Mouse (Mus musculus) forebrain, embryonic 11.5 days (tissue): ENCODE measurements around the gene Kif3c. TPM values are rescaled to one million over a fixed set of nuclear protein-coding genes. Genes with fewer than 3 reads are reported as not detected.
A peak's percentile ranks its signal among the peaks of the same experiment; 100 is the strongest.
"Not testable (repeated sequence)": the region's sequence is repeated elsewhere in the genome, so short reads cannot be mapped to it uniquely, and the experiment has no call there.

Source experiments
- ATAC-seq: fragments of 200-750 bp; cut with Nextera tagmentation; replicated peaks from 2 replicates; pipeline ENCODE4 v1.8.0; 2017; ENCODE audit warnings: moderate TSS enrichment; ENCODE audit not compliant: low FRiP score
- DNase-seq: peaks from one replicate; pipeline ENCODE4 v3.0.0-alpha.2; 2017; ENCODE audit warnings: low spot score
- H3K27ac ChIP-seq: fragments of 300-500 bp; sonication (generic); 2 replicates; pipeline ENCODE4 v1.5.1; 2014; ENCODE audit warnings: low read depth, low read length
- H3K27me3 ChIP-seq: fragments of 300-500 bp; sonication (generic); 2 replicates; pipeline ENCODE4 v1.6.1; 2014; ENCODE audit warnings: mild to moderate bottlenecking, low read length, mixed read lengths; ENCODE audit not compliant: control insufficient read depth, insufficient read depth
- H3K36me3 ChIP-seq: fragments of 300-500 bp; sonication (generic); 2 replicates; pipeline ENCODE4 v1.6.1; 2014; ENCODE audit warnings: mild to moderate bottlenecking, low read length, moderate library complexity, mixed read lengths; ENCODE audit not compliant: control insufficient read depth, insufficient read depth
- H3K4me1 ChIP-seq: fragments of 300-500 bp; sonication (generic); replicated peaks from 2 replicates; pipeline ENCODE4 v1.6.1; 2014; ENCODE audit warnings: low read length, mixed read lengths; ENCODE audit not compliant: control insufficient read depth, insufficient read depth
- H3K4me2 ChIP-seq: fragments of 300-500 bp; sonication (generic); 2 replicates; pipeline ENCODE4 v1.6.1; 2014; ENCODE audit warnings: low read depth, mild to moderate bottlenecking, low read length, moderate library complexity, mixed read lengths; ENCODE audit not compliant: severe bottlenecking
- H3K4me3 ChIP-seq: fragments of 300-500 bp; sonication (generic); 2 replicates; pipeline ENCODE4 v1.5.1; 2014; ENCODE audit warnings: low read depth, low read length
- H3K9ac ChIP-seq: fragments of 300-500 bp; sonication (generic); 2 replicates; pipeline ENCODE4 v1.6.1; 2014; ENCODE audit warnings: low read length
- H3K9me3 ChIP-seq: fragments of 300-500 bp; sonication (generic); 2 replicates; pipeline ENCODE4 v1.6.1; 2016; ENCODE audit warnings: low read length, mixed read lengths; ENCODE audit not compliant: control insufficient read depth
- WGBS: fragments of 180-500 bp; shearing (Covaris S2); extraction: QIAGEN DNeasy Blood & Tissue Kit; methylation state at CpG from one replicate; pipeline ENCODE4 v1.1.7; 2014; 5-methylcytosine and 5-hydroxymethylcytosine counted together
- polyA plus RNA-seq: library from polyadenylated mRNA; unstranded; fragments of >200 nt; fragmentation: Nextera tagmentation; extraction: Ambion mirVana; gene quantifications from 2 replicates; pipeline ENCODE4 v1.2.1, GENCODE M21; 2014

Kif3c gene
- polyA plus RNA-seq, 1 experiment from 2014 or later, result 31.2 TPM

- H3K36me3 ChIP-seq, result peaks cover 4% of the 10 kb centered on the region; the same call in 1 of the 2 replicates
- WGBS, result 91% methylated on average over 12 of the region's 12 CpGs
- no peak overlapping the region for H3K9ac ChIP-seq
- no peaks in the 10 kb centered on the region for H3K9me3 ChIP-seq
- no peak for DNase-seq
- no peak overlapping the region for H3K4me2 ChIP-seq
- no peak overlapping the region for H3K4me3 ChIP-seq
- H3K4me1 ChIP-seq, result 0 out of 2 replicates have a peak, but pooled peaks cover 2% of the 10 kb centered on the region
- H3K27ac ChIP-seq, result no peak overlapping the region
- no peaks in the 10 kb centered on the region for H3K27me3 ChIP-seq
- no peak for ATAC-seq
Observed at GRCm38 (mm10) chr12:3389394-3389793, 24.5 kb downstream of the Kif3c start.

DNA sequence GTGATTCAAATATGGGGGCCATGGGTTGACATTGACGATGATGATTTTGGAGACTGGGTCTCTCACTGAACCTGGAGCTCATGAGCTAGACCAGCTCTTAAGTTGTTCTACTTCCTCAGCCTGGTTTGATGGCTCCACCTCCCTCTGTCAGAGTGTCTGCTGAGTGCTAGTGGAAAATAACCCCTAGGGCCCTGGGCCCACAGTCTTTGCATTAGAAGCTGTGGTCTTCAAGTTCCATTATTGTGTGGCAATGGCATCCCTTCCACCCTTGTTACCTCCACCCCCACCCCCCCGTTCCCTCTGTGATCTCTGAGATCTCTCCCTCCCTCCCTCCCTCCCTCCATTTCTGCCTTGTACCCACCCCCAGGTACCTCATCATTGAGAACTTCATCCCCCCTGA is 25.1 kb downstream of the Kif3c start:
- ATAC-seq (no peak), DNase-seq (no peak)
- Histone ChIP-seq H3K4me2 (no peak overlapping the region), H3K9me3 (no peaks in the 10 kb centered on the region), H3K4me1 (0 out of 2 replicates have a peak, but pooled peaks cover 2% of the 10 kb centered on the region), H3K36me3 (peaks cover 4% of the 10 kb centered on the region; the same call in 1 of the 2 replicates), H3K27ac (no peak overlapping the region), H3K4me3 (no peak overlapping the region), H3K9ac (no peak overlapping the region), H3K27me3 (no peaks in the 10 kb centered on the region)
- WGBS, result 85% methylated on average over 2 of the region's 2 CpGs

DNA sequence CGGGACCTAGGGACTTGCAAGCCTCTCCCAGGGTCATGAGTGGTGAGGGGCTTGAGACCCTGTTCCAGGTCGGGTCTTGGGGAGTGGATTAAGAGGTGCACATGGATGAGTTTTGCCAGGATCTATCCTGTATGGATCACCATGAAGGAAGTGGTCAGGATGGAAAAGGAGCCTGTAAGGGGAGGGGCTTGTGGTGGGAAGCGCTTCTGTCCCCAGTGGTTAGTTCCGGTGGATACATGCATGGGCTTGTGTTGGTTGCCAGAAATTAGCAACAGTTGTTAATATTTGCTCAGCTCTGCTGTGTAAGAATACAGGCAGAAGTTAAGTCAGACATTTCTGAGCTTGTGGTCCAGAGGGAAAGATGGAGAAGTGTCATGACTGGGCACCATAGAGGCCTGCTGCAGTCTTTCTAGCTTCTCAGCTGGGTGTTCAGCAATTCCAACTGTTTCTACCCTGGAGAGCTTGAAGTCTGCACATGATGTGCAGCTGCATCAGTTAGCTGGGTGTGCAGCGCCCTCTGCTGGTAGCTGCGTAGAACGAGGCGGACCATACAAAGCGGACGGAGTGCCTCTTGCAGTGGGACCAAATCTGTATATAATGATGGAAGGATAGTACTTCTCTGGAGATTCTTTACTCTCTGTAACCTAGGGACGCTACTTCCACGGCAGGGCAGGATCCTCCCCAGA is 25.8 kb downstream of the Kif3c start:
- 31% methylated on average over 12 of the region's 12 CpGs for WGBS
- H3K4me2 ChIP-seq, result no peak overlapping the region
- no peaks in the 10 kb centered on the region for H3K27me3 ChIP-seq
- DNase-seq (peak; percentile 89), ATAC-seq (peak; percentile 80)
- H3K36me3 ChIP-seq, result peaks cover 4% of the 10 kb centered on the region; the same call in 1 of the 2 replicates
- H3K4me1 ChIP-seq, result 0 out of 2 replicates have a peak, but pooled peaks cover 2% of the 10 kb centered on the region
- H3K4me3 ChIP-seq, result no peak overlapping the region
- H3K27ac ChIP-seq, result no peak overlapping the region
- H3K9ac ChIP-seq, result no peak overlapping the region
- H3K9me3 ChIP-seq, result no peaks in the 10 kb centered on the region

- WGBS, result 81% methylated on average over 1 of the region's 1 CpGs
- no peak for ATAC-seq
Observed at GRCm38 (mm10) chr12:3391276-3391675, 26.3 kb downstream of the Kif3c start.

GRCm38 (mm10) chr12:3393140-3393539 is 28.2 kb downstream of the Kif3c start:
- ATAC-seq (no peak), DNase-seq (no peak)
- H3K4me2 ChIP-seq, result no peak overlapping the region
- WGBS, result 76% methylated on average over 4 of the region's 4 CpGs
- H3K27me3 ChIP-seq, result no peaks in the 10 kb centered on the region
- no peak overlapping the region for H3K4me3 ChIP-seq
- H3K9me3 ChIP-seq, result no peaks in the 10 kb centered on the region
- H3K36me3 ChIP-seq, result peaks cover 2% of the 10 kb centered on the region; the same call in 1 of the 2 replicates
- H3K4me1 ChIP-seq, result no peaks in the 10 kb centered on the region
- H3K9ac ChIP-seq, result no peak overlapping the region
- no peak overlapping the region for H3K27ac ChIP-seq

More at GRCm38 (mm10) chr12:3391276-3391675, 26.3 kb downstream of the Kif3c start:
- no peaks in the 10 kb centered on the region for H3K27me3 ChIP-seq
- no peak overlapping the region for H3K9ac ChIP-seq
- H3K4me3 ChIP-seq, result no peak overlapping the region
- DNase-seq, result no peak
- H3K4me2 ChIP-seq, result no peak overlapping the region
- H3K27ac ChIP-seq, result no peak overlapping the region
- no peaks in the 10 kb centered on the region for H3K9me3 ChIP-seq
- peaks cover 4% of the 10 kb centered on the region; the same call in 1 of the 2 replicates for H3K36me3 ChIP-seq
- no peaks in the 10 kb centered on the region for H3K4me1 ChIP-seq

GRCm38 (mm10) chr12:3396931-3397330 is 32.0 kb downstream of the Kif3c start:
- Histone ChIP-seq H3K4me1 (no peaks in the 10 kb centered on the region), H3K27me3 (no peaks in the 10 kb centered on the region), H3K27ac (no peak overlapping the region), H3K4me2 (no peak overlapping the region), H3K9ac (no peak overlapping the region), H3K4me3 (no peak overlapping the region), H3K9me3 (no peaks in the 10 kb centered on the region), H3K36me3 (0 out of 2 replicates have a peak, but pooled peaks cover 2% of the 10 kb centered on the region)
- DNase-seq (no peak), ATAC-seq (no peak)
- 92% methylated on average over 8 of the region's 8 CpGs for WGBS

DNA sequence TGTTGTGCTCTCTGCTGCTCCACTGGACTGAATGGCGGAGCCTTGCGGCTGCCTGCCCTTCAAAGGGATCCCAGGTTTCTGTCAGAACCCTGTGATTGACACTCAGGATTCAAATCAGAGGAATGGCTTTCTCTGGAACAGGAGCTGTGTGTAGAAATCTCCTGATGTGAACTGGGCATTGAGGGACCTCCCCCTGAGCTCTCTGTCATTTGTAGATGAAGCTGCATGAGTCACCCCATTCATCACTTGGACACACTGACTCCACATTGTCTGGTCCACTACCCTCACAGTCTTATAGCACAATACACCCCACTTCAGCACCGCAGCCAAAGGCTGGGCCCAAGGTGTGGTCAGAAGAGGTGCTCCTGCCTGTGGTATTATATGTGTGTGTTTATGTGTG is 40.7 kb downstream of the Kif3c start:
- H3K27me3 ChIP-seq, H3K4me3 ChIP-seq, H3K36me3 ChIP-seq, H3K27ac ChIP-seq, H3K9me3 ChIP-seq, H3K9ac ChIP-seq, H3K4me1 ChIP-seq, H3K4me2 ChIP-seq, DNase-seq, ATAC-seq: not testable (repeated sequence)
- WGBS, result 86% methylated on average over 3 of the region's 3 CpGs

- DNase-seq, result no peak
- no peak for ATAC-seq
- Histone ChIP-seq H3K9me3 (no peaks in the 10 kb centered on the region), H3K36me3 (no peaks in the 10 kb centered on the region; the same call in 1 of the 2 replicates), H3K4me3 (no peak overlapping the region), H3K27ac (no peak overlapping the region), H3K9ac (no peak overlapping the region), H3K4me1 (no peaks in the 10 kb centered on the region), H3K27me3 (no peaks in the 10 kb centered on the region), H3K4me2 (no peak overlapping the region)
- 93% methylated on average over 6 of the region's 6 CpGs for WGBS
Observed at GRCm38 (mm10) chr12:3406585-3406984, 41.7 kb downstream of the Kif3c start.

GRCm38 (mm10) chr12:3414956-3415355 is 50.0 kb downstream of the Kif3c start:
- WGBS, result 90% methylated on average over 4 of the region's 4 CpGs
- DNase-seq, result no peak
- H3K9me3 ChIP-seq, result no peaks in the 10 kb centered on the region
- no peak overlapping the region for H3K4me2 ChIP-seq
- H3K36me3 ChIP-seq, result no peaks in the 10 kb centered on the region
- ATAC-seq, result no peak
- H3K27me3 ChIP-seq, result no peaks in the 10 kb centered on the region
- no peak overlapping the region for H3K27ac ChIP-seq
- no peak overlapping the region for H3K9ac ChIP-seq
- no peak overlapping the region for H3K4me3 ChIP-seq
- no peaks in the 10 kb centered on the region for H3K4me1 ChIP-seq
